Mouse (Mus musculus): Measurements from ENCODE around the gene Scfd2. TPM values are rescaled to one million over a fixed set of nuclear protein-coding genes. Genes with fewer than 3 reads are reported as not detected.
A peak's percentile ranks its signal among the peaks of the same experiment; 100 is the strongest.

Gene Scfd2
- polyA plus RNA-seq, 1 experiment: 10.5 TPM

- TF ChIP-seq CTCF (IDR thresholded peaks at IDR 0.05; ENCODE audit: low read depth, low read length): no peak
- no peak for TF ChIP-seq POLR2A (IDR thresholded peaks at IDR 0.05; ENCODE audit: borderline replicate concordance, low read depth, low read length)
- H3K27ac ChIP-seq (ENCODE audit: insufficient read depth, low read depth, low read length): no peak overlapping the region
These were observed 61.9 kb downstream of the Scfd2 start for GRCm38 (mm10) chr5:74469620-74470019.

GRCm38 (mm10) chr5:74467753-74468152 is 63.8 kb downstream of the Scfd2 start:
- Histone ChIP-seq H3K27ac (ENCODE audit: insufficient read depth, low read depth, low read length) (no peak overlapping the region), H3K4me1 (ENCODE audit: control insufficient read depth, insufficient read depth, low read length) (peaks cover 20% of the 10 kb centered on the region), H3K4me3 (ENCODE audit: insufficient read depth, low read length) (no peak overlapping the region)
- TF ChIP-seq POLR2A (IDR thresholded peaks at IDR 0.05; ENCODE audit: borderline replicate concordance, low read depth, low read length) (no peak), CTCF (IDR thresholded peaks at IDR 0.05; ENCODE audit: low read depth, low read length) (no peak)

More at GRCm38 (mm10) chr5:74469620-74470019, 61.9 kb downstream of the Scfd2 start:
- Histone ChIP-seq H3K4me1 (ENCODE audit: control insufficient read depth, insufficient read depth, low read length) (peaks cover 35% of the 10 kb centered on the region), H3K4me3 (ENCODE audit: insufficient read depth, low read length) (no peak overlapping the region)

GRCm38 (mm10) chr5:74456759-74457158 is 74.8 kb downstream of the Scfd2 start:
- no peaks in the 10 kb centered on the region for H3K4me1 ChIP-seq (ENCODE audit: control insufficient read depth, insufficient read depth, low read length)
- TF ChIP-seq POLR2A (IDR thresholded peaks at IDR 0.05; ENCODE audit: borderline replicate concordance, low read depth, low read length) (no peak), CTCF (IDR thresholded peaks at IDR 0.05; ENCODE audit: low read depth, low read length) (no peak)
- no peak overlapping the region for H3K4me3 ChIP-seq (ENCODE audit: insufficient read depth, low read length)
- H3K27ac ChIP-seq (ENCODE audit: insufficient read depth, low read depth, low read length): no peak overlapping the region

- Histone ChIP-seq H3K27ac (ENCODE audit: insufficient read depth, low read depth, low read length) (no peak overlapping the region), H3K4me1 (ENCODE audit: control insufficient read depth, insufficient read depth, low read length) (no peaks in the 10 kb centered on the region), H3K4me3 (ENCODE audit: insufficient read depth, low read length) (no peak overlapping the region)
- TF ChIP-seq POLR2A (IDR thresholded peaks at IDR 0.05; ENCODE audit: borderline replicate concordance, low read depth, low read length) (no peak), CTCF (IDR thresholded peaks at IDR 0.05; ENCODE audit: low read depth, low read length) (peak; percentile 41; the same call in 1 of the 2 replicates)
These were observed 75.9 kb downstream of the Scfd2 start for GRCm38 (mm10) chr5:74455510-74456269.

GRCm38 (mm10) chr5:74455094-74455493 is 76.5 kb downstream of the Scfd2 start:
- no peak for TF ChIP-seq CTCF (IDR thresholded peaks at IDR 0.05; ENCODE audit: low read depth, low read length)
- TF ChIP-seq POLR2A (IDR thresholded peaks at IDR 0.05; ENCODE audit: borderline replicate concordance, low read depth, low read length): no peak
- no peaks in the 10 kb centered on the region; the same call in 1 of the 2 replicates for H3K4me1 ChIP-seq (ENCODE audit: control insufficient read depth, insufficient read depth, low read length)
- H3K4me3 ChIP-seq (ENCODE audit: insufficient read depth, low read length): no peak overlapping the region
- no peak overlapping the region for H3K27ac ChIP-seq (ENCODE audit: insufficient read depth, low read depth, low read length)

- no peak overlapping the region for H3K4me3 ChIP-seq (ENCODE audit: insufficient read depth, low read length)
- TF ChIP-seq CTCF (IDR thresholded peaks at IDR 0.05; ENCODE audit: low read depth, low read length): no peak
- no peak for TF ChIP-seq POLR2A (IDR thresholded peaks at IDR 0.05; ENCODE audit: borderline replicate concordance, low read depth, low read length)
These were observed 80.6 kb downstream of the Scfd2 start for GRCm38 (mm10) chr5:74450977-74451376.

GRCm38 (mm10) chr5:74447517-74448334 is 83.8 kb downstream of the Scfd2 start:
- TF ChIP-seq CTCF (IDR thresholded peaks at IDR 0.05; ENCODE audit: low read depth, low read length): no peak
- no peak for TF ChIP-seq POLR2A (IDR thresholded peaks at IDR 0.05; ENCODE audit: borderline replicate concordance, low read depth, low read length)
- Histone ChIP-seq H3K4me1 (ENCODE audit: control insufficient read depth, insufficient read depth, low read length) (peaks cover 9% of the 10 kb centered on the region), H3K4me3 (ENCODE audit: insufficient read depth, low read length) (no peak overlapping the region), H3K27ac (ENCODE audit: insufficient read depth, low read depth, low read length) (no peak overlapping the region)

More at GRCm38 (mm10) chr5:74450977-74451376, 80.6 kb downstream of the Scfd2 start:
- Histone ChIP-seq H3K4me1 (ENCODE audit: control insufficient read depth, insufficient read depth, low read length) (peaks cover 9% of the 10 kb centered on the region), H3K27ac (ENCODE audit: insufficient read depth, low read depth, low read length) (no peak overlapping the region)

- Histone ChIP-seq H3K4me1 (ENCODE audit: control insufficient read depth, insufficient read depth, low read length) (peaks cover 9% of the 10 kb centered on the region), H3K4me3 (ENCODE audit: insufficient read depth, low read length) (no peak overlapping the region), H3K27ac (ENCODE audit: insufficient read depth, low read depth, low read length) (no peak overlapping the region)
- TF ChIP-seq POLR2A (IDR thresholded peaks at IDR 0.05; ENCODE audit: borderline replicate concordance, low read depth, low read length) (no peak), CTCF (IDR thresholded peaks at IDR 0.05; ENCODE audit: low read depth, low read length) (no peak)
These were observed 85.7 kb downstream of the Scfd2 start for GRCm38 (mm10) chr5:74445861-74446260.

- Histone ChIP-seq H3K4me3 (ENCODE audit: insufficient read depth, low read length) (no peak overlapping the region), H3K27ac (ENCODE audit: insufficient read depth, low read depth, low read length) (no peak overlapping the region), H3K4me1 (ENCODE audit: control insufficient read depth, insufficient read depth, low read length) (no peaks in the 10 kb centered on the region)
- TF ChIP-seq CTCF (IDR thresholded peaks at IDR 0.05; ENCODE audit: low read depth, low read length) (no peak), POLR2A (IDR thresholded peaks at IDR 0.05; ENCODE audit: borderline replicate concordance, low read depth, low read length) (no peak)
These were observed 93.2 kb downstream of the Scfd2 start for GRCm38 (mm10) chr5:74438353-74438752.
